Mouse (Mus musculus): ENCODE measurements around the gene Srr.

GRCm38 (mm10) chr11:74974615-74975014, 48.9 kb upstream of the Srr start:
- TF ChIP-seq GATA1 (IDR thresholded peaks at IDR 0.05; ENCODE audit: borderline replicate concordance, low read length) (no peak), FLI1 (IDR thresholded peaks at IDR 0.05; ENCODE audit: low read length) (no peak)
